Mouse (Mus musculus): ENCODE results near the gene Nfasc. TPM values are rescaled to one million over a fixed set of nuclear protein-coding genes. Genes with fewer than 3 reads are reported as not detected.

Gene Nfasc
- polyA plus RNA-seq, 1 experiment: 0.43 TPM

DNA sequence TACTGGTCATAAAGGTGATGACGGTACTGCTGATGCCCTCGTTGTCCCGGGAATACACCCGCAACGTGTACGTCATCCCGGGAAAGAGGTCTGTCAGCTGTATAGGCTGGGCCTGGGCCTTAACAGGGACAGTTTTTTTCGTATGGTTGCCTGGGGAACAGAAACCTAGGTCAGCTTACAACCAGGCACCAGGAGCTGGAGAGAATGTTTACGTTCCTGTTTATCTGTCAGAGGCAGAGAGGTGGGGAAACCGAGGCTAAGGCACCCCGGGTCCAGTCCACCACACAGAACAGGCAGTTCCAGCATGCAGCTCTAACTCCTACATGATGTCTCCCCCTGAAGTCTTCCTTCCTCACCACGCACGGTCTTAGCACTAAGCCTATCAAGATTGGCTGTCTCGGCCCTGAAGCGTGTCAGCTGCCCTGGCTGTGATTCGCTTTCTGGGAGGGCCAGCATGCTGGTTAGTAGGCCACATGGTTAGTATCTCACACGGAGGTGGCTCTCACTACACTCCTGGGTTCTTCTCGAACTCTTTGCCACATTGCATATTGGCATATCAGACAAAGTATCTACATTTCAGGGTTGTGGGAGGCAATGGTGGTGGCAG, 158.5 kb downstream of the Nfasc start:
- no peak for DNase-seq (ENCODE audit: low read depth)

DNA sequence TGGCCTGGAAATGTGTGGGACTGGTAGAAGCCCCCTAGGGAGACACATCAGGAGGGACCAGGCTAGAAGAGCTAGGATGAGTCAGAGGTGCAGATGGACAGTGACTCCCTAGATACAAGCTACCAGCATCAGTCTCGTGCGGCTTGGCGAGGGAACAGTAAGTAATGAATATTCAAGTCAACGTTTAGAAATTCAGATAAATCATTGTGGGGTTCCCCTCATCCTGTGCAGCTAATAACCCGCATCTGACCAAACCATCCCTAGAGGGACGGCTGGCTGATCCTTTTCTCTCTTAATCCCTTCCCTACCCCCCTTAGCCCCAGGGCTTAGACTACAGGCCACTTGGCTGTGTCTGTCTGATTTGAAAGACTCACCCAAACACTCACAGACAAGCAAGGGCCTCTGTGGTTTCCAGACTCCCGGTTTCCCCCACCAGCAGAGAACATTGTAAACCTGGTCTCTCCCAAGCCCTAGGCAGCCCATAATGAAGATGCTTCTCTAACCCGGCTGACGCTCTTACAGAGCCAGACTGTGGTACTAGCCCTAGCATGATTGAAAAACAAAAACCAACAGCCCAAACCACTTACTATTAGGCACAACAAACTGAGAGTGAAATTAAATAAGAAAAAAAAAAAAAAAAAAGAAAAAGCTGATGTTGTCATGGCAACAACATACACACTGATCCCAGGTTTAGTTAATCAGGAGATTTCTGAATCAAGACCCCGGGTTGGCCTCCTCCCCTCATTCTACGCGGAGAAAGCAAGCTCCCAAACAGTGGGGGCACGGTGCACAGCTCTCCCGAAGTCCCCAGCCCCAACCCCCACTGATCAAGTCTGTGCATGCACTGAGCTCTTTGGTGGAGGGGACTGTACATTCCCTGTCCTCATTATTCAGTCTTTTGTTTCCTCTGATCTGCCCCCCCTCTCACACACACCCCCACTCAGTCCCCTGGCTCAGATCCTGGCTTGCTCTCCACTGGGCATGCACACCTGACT, 159.5 kb downstream of the Nfasc start:
- DNase-seq (ENCODE audit: low read depth): no peak

DNA sequence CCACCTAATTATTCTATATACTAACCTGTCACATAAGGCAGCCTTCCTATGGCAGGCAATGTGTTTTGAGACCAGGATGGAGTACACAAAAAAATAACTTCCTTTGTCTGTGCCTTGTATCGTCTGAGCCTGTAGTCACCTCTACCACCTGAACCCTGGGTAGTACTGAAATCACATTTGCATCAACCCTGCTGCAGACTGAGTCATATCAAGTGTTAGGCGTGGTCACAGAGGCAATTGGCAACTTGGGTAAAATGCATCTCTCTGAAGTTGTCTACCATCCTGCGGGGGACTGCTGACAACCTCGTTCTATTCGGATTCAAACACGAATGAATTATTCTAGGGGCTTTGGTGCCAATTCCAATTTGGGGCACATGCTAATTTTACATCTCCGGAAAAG, 161.5 kb downstream of the Nfasc start:
- DNase-seq (ENCODE audit: low read depth): no peak

DNA sequence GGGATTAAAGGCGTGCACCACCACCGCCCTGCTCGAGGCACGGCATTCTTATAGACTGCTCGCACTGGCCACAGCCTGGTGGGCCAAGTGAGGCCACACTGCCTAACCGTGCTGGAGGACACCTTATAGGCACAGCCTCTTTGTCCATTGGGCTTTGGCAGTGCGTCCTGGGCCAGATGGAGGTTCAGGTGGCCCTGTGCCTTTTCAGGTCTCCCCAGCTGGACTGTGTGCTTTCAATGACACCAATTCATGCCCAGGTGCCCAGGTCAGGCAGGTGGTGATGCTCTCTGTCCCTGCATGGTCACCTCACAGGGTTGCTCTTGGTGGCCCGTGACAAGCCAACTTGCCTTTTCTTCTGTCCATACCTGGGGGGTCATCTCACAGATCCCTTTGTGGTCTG, 164.8 kb downstream of the Nfasc start:
- no peak for DNase-seq (ENCODE audit: low read depth)

DNA sequence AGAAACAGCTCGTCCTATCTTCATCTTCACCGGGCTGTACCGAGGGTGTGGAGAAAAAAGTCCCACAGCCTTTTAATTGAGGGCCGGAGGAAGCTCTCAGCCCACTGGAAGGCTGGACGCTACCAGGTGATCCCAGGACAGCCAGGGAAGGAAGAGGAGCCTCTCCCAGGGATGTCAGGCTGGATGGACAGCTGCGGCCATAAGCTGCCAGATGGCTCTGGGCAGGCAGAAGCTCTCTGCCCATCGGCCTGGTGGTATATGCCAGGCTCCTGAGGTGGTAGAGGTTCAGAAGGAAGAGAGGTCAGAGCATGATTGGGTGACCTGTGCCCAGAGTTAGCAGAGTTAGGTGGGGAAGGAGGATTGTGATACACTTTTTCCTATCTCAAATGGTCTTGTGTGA, 168.7 kb downstream of the Nfasc start:
- DNase-seq (ENCODE audit: low read depth): no peak

DNA sequence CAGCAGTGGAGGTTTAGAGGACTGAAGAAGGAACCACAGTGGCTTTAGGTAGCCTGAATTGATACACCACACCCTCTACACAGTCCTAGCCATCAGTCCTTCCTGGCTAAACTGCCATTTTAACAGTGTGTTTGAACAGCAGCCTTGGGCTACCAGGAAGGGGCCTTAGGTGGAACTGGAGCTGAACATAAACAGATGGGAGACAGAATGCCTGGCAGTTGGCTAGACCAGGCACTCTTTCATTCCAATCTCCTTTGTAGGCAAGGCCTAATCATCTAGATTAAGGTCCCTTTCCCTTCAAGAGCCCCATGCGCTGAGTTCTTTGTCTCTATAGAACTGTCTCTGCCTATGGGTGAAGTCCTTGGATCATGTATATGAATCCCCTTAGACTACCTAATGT, 170.0 kb downstream of the Nfasc start:
- DNase-seq (ENCODE audit: low read depth): no peak

DNA sequence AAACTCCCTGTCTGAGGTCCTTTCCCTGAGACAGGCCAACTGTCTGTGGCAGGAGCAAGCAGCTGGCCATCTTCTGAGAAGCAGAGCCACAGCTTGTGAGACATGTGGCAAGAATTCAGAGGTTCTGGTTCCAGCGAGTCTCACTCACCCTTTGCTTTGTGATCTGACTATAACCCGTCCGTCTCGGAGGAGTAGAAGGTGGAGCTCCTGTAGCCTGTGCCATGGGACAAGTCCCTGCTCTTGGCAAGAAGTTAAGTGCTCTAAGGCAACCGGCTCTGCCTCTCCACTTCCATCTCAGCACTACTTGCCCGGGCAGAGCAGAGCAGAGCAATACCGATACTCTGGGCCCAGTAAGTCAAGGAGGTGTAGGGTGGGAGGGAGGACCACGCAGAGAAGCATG, 170.7 kb downstream of the Nfasc start:
- DNase-seq (ENCODE audit: low read depth): no peak

DNA sequence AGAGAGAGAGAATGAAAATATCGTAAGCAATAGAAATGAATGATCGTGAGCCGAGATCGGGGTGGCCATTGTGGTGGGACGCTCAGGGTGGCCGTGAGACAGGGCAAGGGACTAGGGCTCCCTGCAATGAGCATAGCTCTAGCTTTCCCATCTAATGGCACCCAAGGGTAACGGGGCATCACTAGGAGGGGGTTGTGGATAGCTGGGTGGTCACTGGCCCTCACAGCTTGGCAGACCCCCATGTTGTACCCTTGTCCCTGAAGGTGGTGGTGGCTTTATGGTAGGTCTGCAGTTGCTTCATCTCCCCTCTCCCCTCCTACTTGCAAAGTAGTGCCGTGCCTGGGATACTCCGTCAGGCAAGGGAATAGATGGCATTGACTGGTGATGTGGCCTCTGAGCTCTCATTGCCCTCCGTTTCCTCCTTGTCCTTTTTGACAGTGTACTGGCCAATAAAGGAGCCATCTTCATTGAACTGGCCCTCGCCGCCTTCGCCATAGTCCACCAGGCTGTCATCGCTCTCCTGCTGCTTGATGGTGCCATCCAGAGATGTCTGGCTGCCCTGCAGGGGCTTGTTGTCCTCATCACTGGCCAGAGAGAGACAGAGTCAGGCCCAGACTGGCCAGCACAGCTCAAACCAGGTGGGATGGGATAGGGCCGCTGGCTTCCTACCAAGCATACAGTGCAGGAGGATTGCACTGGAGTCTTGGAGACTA, 171.4 kb downstream of the Nfasc start:
- no peak for DNase-seq (ENCODE audit: low read depth)

DNA sequence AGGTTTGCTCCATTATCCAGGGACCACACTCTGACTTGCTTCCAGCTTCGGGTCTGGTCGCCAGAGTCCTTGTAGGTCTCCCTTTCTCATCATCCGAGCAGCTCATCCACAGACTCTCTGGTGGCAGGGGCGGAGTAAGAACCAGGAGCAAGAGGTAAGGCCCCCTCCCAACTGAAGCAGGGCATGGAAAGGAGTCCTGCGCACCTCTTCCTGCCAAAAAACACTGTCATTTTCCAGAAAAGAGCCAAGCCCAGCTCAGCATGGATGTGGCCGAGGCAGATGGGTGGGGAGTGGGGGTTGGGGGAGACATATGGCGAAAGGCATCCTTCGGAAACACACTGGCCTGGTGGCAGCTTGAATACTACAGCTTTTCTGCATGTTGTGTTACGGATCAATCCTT, 172.1 kb downstream of the Nfasc start:
- DNase-seq (ENCODE audit: low read depth): no peak

DNA sequence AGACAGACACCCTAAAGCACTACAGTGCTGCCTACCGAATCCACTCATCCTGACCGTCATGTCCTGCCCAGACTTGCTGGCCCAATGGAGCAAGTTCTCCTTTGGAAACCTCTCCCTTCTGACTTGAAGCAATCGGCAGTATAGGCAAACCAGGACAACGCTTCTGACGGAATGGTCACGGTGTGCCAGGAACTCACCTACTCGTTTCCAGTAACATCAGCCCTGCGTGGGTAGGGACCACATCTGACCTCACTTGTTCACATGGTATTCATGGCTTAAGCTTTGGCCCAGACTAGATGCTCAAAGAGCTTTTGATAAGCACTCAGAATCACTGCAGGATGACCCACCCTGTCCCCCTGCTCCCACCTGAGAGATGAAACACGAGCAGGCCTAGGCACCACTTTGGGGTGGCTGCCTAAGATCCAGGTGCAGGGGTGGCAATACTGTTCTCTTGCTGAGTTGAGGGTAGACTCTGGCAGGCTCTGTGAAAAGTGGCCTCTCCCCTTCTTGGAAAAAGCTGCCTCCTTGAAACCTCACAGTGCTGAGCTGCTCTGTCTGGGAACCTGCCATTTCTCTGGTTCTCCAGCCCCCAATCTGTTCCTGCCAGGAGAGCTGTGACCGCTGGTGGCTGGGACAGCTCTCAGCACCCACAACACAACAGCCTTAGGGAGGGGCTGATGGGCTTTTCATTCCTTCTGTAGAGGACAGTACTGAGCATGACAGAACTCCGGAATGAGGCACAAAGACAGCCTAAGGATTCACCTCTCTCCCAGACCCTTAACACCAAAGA, 174.1 kb downstream of the Nfasc start:
- DNase-seq (ENCODE audit: low read depth): peak; percentile 87

DNA sequence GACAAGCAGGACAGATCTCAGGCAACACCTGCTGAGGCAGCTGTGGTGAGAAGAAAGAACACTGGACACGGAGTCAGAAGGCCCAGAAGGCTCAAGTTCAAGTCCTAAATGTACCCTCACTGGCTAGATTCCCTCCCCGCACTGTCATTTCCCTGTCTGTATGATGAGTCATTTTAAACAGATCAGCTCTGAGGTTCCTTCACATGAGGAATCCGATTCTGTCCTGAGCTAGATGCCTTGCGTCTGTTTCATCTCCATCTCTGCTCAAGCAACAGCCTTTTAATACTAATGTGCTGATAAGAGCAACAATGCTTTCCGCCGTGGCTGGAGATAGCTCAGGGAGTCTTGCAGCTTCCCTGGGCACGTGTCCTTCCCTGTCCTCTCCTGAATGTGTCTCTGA, 175.8 kb downstream of the Nfasc start:
- no peak for DNase-seq (ENCODE audit: low read depth)

DNA sequence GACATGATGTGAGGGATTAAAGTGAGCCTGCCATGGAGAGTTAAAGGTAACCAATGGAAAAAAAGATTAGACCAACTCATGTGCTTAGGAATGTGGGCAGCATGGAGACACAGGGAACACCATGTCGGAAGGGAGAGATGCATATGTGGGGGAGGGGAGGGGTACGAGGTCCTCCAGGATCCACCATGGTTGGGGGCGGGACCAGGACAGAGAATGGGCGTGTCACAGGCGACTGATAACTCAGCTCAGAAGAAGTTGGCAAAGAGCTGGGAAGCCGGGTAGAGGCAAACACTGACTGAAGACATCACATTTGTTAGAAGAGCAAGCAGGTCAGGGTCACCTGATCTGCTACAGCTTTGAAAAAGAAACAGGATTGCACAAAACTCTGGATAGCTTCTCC, 176.7 kb downstream of the Nfasc start:
- DNase-seq (ENCODE audit: low read depth): no peak

DNA sequence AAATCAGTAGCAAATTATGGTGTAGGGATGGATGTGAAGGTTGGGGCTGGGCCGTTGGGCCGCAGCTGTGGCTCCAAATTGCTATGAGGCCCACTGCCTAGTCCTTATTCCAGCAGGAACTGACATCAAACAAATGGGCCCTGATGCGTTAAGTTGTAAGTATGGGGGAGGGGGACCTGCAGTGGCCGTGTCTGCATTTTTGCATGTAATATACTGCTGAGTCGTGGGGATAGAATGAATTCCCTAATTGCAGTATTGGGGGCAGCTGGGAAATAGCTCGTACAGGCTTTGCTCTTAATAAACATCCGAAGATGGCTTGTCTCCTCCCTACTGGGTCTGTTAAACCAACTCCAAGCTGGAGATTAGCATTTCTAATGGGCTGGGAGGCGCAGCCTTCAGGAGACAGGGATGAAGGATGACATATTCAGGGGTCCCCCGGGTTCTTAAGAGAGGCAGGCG, 179.2 kb downstream of the Nfasc start:
- DNase-seq (ENCODE audit: low read depth): no peak

DNA sequence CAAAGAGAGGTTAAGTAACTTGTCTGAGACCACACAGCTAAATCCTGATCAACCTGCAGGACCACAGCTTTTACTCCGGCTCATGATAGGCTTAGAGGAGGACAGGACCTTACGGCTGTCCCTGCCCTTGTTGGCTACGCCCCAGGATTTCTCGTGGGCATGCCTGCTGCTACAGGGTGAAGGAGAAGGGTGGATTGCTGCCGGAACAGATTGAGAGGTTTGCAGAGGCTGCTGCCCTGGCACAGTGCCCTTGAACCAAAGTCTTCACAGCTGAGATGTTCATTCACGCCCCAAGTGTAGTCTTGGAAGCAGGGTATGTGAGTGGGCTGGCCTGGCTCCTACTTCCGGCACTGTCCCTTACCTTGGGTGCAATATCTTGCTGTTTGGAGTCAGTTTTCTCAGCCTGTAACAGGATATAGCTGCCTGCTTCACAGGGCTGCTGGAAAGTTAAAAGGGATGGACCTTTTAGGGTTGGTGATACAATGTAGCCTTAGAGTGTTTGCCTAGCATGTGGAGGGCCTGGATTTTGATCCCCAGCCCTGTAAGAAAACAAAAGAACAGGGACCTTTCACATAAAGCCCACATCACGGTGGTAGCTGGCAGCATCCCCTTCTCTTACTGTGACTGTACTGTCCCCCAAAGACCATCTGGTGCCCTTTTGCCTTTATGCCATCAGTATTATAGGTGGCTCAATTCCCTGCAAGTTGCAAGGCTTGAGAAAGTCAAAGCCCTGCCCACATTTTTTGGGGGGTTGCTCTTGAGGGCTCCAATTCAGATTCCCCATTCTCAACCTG, 180.5 kb downstream of the Nfasc start:
- peak; percentile 62 for DNase-seq (ENCODE audit: low read depth)

DNA sequence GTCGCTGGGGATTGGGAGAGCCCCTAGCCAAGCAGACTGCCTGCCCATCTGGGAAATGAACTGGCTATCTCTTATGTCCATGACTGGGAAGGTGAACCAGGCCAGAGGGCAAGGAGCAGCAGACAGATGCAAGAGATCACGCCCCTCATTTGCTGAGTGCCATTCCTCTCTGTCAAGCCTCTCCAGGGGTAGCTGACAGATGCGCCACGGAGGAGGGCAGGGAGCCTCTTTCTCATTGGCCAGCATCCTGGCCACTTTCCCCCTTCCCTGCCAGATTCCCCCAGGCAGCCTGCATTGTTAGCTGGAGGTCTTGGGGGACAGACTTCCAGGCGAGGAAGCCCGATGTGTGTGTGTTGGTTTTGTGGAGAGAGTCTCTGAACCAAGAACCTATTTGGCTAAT, 182.6 kb downstream of the Nfasc start:
- no peak for DNase-seq (ENCODE audit: low read depth)

DNA sequence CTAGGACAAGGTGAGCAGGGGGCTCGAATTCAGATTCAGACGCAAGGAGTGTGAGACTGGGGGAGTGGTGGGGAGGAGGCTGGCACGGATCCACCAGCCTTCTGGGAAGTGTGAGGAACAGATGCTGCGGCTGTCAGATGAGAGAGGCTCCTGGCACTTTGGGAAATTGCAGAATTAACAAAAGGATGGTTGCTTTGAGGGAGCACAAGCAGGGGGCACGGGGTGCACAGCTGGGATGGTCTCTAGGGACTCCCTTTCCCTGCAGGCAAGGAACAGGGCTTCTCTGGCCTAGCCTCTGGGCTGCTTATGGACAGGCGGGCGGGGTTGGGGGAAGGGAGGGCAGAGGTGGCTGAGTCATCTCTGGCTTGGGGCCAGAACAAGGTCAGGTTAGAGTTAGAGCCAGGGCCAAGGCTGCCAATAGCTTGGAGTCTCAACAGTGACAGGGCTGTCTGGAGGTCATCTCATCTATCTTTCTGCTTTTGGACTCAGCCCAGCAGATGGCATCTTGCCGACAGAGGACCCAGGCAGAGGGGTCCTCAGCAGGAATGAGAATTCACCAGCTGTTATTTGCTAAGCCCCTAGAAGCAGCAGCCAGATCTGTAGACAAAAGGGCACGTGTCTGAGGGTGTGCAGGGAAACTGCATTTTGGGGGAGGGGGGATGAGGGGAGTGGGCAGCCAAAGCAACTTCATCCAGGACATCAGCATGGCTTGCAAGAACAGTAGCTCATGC, 183.5 kb downstream of the Nfasc start:
- DNase-seq (ENCODE audit: low read depth): no peak

DNA sequence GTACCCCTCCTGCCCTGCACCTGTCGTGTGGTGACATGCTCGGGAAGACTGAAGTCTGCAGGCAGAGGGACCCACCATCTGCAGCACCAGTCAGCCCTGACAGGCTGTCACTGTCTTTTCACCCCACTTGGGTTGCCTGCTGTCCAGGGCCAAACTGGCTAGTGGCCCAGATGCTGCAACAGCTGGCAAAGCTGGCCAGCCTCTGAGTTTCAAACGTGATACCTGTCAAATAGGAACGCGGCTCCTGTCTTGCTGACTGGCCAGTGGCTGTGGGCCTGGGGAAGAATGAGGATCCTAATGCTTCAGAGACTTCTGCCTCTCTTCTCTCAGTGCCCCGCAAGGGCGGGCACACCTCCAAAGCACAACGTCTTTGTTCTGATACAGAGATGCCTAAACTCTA, 197.8 kb downstream of the Nfasc start:
- DNase-seq (ENCODE audit: low read depth): no peak

DNA sequence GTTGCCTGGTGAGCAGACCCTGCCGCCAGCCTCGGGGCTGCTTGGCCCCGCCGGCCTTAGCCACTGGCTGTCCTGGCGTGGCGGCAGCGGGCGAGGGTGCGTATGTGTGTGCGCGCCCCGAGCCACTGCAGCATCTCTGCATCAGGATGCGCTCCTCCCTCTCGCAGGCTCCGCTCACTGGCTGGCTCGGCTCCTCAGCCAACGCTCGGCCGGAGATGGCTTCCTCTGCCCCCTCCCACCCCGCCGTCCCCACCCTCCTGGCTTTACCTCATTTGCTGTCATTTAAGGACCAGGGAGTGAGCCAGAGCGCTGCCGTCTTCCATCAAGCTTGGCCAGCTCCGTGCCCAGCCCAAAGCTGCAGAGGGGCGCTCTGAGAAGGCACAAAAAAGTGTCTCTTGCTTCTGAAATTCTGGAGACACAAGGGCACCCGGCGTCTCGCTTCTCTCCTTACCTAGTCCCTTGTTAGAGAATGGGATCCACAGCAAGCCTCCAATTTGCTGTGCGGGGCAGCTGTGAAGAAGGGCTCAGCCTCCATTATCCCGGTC, 198.8 kb downstream of the Nfasc start, which contains the start of gene Cntn2:
Cntn2 (minus strand) TSS at position 495 of the 545 bp plus-strand sequence.
- DNase-seq (ENCODE audit: low read depth): no peak

DNA sequence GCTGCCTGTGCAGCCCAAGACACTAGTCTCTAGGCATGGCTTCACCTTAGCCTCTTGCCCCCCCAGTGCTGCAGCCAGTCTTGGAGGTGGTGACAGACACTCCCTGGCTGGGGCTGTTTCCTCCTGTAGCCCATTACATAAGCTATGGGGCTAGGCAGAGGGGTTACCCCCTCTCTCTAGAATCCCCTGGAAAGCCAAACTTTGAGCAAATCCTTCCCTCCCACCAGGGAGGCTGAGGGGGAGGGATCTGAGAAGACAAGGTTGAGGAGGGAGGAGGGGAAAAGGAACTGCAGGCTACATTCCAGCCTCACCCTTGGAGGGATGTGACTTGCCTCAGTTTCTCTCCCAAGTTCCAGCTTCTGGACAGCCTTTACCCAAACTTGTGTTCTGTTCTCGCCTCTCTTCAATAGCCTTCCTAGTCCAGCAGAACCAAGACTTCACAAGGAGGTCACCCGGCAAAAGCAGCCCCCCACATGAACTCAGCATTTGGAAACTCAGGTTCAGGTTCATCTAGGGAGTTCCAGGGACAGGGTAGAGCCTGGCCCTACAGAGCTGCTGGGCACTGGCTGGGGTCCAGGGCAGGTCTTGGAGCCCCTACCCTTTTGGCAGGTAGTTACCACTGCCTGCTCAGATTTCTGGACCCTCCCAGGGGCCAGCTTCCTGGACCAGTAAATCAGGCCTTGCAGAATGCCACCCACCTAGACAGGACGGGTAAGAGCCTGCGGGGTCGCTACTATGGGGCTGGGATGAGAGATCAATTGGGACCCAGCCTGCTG, 199.6 kb downstream of the Nfasc start:
- no peak for DNase-seq (ENCODE audit: low read depth)
